Mouse (Mus musculus) kidney, postnatal 0 days (tissue): ENCODE results near the gene Trappc2. TPM values are rescaled to one million over a fixed set of nuclear protein-coding genes. Genes with fewer than 3 reads are reported as not detected.

ENCODE experiments used
- ATAC-seq: fragments of 200-750 bp; cut with Nextera tagmentation; replicated peaks from 2 replicates; pipeline ENCODE4 v1.8.0; 2017; ENCODE audit warnings: low read depth, moderate number of reproducible peaks, moderate TSS enrichment, moderate library complexity; ENCODE audit not compliant: low FRiP score
- DNase-seq: peaks from one replicate; pipeline ENCODE4 v3.0.0-alpha.2; 2016; ENCODE audit warnings: low spot score
- H3K27ac ChIP-seq: fragments of 300-500 bp; sonication (generic); 2 replicates; pipeline ENCODE4 v1.5.1; 2014; ENCODE audit warnings: mild to moderate bottlenecking
- H3K27me3 ChIP-seq: fragments of 300-500 bp; sonication (generic); 2 replicates; pipeline ENCODE4 v1.6.1; 2014; ENCODE audit warnings: low read length, mixed read lengths; ENCODE audit not compliant: insufficient read depth
- H3K36me3 ChIP-seq: fragments of 300-500 bp; sonication (generic); 2 replicates; pipeline ENCODE4 v1.6.1; 2014; ENCODE audit warnings: low read length, mixed read lengths; ENCODE audit not compliant: insufficient read depth
- H3K4me1 ChIP-seq: fragments of 300-500 bp; sonication (generic); replicated peaks from 2 replicates; pipeline ENCODE4 v1.6.1; 2014; ENCODE audit warnings: antibody characterized with exemption, low read length, mixed read lengths; ENCODE audit not compliant: insufficient read depth
- H3K4me2 ChIP-seq: fragments of 300-500 bp; sonication (generic); 2 replicates; pipeline ENCODE4 v1.6.1; 2014; ENCODE audit warnings: mild to moderate bottlenecking, low read length, moderate library complexity, mixed read lengths
- H3K4me3 ChIP-seq: fragments of 300-500 bp; sonication (generic); replicated peaks from 2 replicates; pipeline ENCODE4 v1.5.1; 2014; ENCODE audit warnings: low read depth, low read length
- H3K9ac ChIP-seq: fragments of 300-500 bp; sonication (generic); 2 replicates; pipeline ENCODE4 v1.6.1; 2014; ENCODE audit warnings: low read depth, low read length
- H3K9me3 ChIP-seq: fragments of 300-500 bp; sonication (generic); replicated peaks from 2 replicates; pipeline ENCODE4 v1.6.1; 2016; ENCODE audit warnings: low read length, inconsistent platforms, mixed read lengths
- CTCF ChIP-seq: IDR thresholded peaks from 2 replicates; pipeline ENCODE4 v1.5.1; 2016; ENCODE audit warnings: antibody characterized with exemption, low read depth, mild to moderate bottlenecking, moderate library complexity
- WGBS: fragments of 180-500 bp; shearing (Covaris S2); extraction: QIAGEN DNeasy Blood & Tissue Kit; methylation state at CpG from one replicate; pipeline ENCODE4 v1.1.7; 2014; 5-methylcytosine and 5-hydroxymethylcytosine counted together
- polyA plus RNA-seq: library from polyadenylated mRNA; unstranded; fragments of >200 nt; fragmentation: Nextera tagmentation; extraction: Ambion mirVana; gene quantifications from 2 replicates; pipeline ENCODE4 v1.2.1, GENCODE M21; 2015

The Trappc2 gene
- polyA plus RNA-seq, 1 experiment from 2014 or later = 30.1 TPM

DNA sequence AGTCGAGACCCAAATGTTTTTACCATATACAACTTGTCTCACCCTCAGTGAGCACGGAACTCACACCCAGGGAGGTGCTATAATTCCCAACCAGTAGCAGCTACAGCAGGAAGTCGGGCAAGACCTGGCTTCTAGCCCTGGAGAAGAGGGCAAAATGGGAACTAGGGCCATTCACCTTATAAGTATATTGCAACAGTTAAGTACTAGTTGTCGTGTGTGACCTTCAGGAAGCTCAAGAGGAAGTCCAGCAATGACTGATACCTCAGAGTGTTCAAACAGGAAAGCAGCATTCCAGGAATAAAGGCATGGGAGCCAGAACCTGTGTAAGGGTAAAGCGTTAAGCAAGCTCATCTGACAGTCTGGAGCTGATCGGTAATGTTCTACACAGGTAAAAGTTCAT, 13.2 kb downstream of the Trappc2 start:
- H3K27ac ChIP-seq = no peak overlapping the region
- no peaks in the 10 kb centered on the region for H3K36me3 ChIP-seq
- H3K9ac ChIP-seq = no peak overlapping the region
- no peaks in the 10 kb centered on the region for H3K4me1 ChIP-seq
- TF ChIP-seq CTCF = no peak
- no peaks in the 10 kb centered on the region for H3K27me3 ChIP-seq
- no peaks in the 10 kb centered on the region for H3K9me3 ChIP-seq
- WGBS = 66% methylated on average over 6 of the region's 6 CpGs
- ATAC-seq = no peak
- H3K4me3 ChIP-seq = no peak overlapping the region
- no peak overlapping the region for H3K4me2 ChIP-seq
- no peak for DNase-seq

DNA sequence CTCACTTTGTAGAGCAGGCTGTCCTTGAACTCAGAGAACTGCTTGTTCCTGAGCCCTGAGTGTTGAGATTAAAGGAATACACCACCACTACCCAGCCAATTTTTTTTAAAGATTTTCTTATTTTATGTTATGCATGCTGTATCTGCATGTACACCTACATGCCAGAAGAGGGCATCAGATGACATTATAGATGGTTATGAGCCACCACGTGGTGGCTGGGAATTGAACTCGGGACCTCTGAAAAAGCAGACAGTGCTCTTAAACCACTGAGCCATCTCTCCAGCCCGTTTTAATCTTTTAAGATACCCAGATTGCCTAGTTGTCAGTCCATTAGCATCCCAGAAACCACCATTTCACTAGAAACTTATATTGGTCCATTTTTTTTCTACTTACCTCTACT, 14.0 kb downstream of the Trappc2 start:
- Histone ChIP-seq H3K27me3 (no peaks in the 10 kb centered on the region), H3K4me1 (no peaks in the 10 kb centered on the region), H3K36me3 (no peaks in the 10 kb centered on the region), H3K4me3 (no peak overlapping the region), H3K4me2 (no peak overlapping the region), H3K9ac (no peak overlapping the region), H3K9me3 (no peaks in the 10 kb centered on the region), H3K27ac (no peak overlapping the region)
- TF ChIP-seq CTCF = peak; percentile 18; the same call in 1 of the 2 replicates
- 82% methylated on average over 3 of the region's 3 CpGs for WGBS
- ATAC-seq (no peak), DNase-seq (no peak)

DNA sequence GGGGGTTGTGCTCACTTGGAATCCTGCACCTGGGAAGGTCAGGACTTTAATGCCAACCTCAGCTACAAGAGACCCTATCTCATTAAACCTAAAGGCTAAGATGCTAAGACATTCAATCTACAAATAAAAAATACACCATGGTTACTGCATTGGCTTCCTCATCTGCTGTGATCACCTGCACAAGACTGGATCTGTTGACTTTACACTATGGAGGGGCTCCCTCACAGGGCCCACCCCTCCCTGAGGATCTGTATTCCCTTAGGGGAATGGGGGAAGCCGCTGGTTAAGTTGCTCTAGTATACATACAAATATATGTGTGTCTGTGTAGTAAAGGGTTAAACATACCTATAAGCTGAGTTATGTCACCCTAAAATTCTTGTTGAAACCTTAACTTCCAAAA, 15.2 kb downstream of the Trappc2 start:
- 96% methylated on average over 1 of the region's 1 CpGs for WGBS
- Histone ChIP-seq H3K27me3 (no peaks in the 10 kb centered on the region), H3K36me3 (no peaks in the 10 kb centered on the region), H3K4me2 (no peak overlapping the region), H3K4me3 (no peak overlapping the region), H3K9me3 (no peaks in the 10 kb centered on the region), H3K27ac (no peak overlapping the region), H3K9ac (no peak overlapping the region), H3K4me1 (no peaks in the 10 kb centered on the region)
- ATAC-seq (no peak), DNase-seq (no peak)
- TF ChIP-seq CTCF = no peak

DNA sequence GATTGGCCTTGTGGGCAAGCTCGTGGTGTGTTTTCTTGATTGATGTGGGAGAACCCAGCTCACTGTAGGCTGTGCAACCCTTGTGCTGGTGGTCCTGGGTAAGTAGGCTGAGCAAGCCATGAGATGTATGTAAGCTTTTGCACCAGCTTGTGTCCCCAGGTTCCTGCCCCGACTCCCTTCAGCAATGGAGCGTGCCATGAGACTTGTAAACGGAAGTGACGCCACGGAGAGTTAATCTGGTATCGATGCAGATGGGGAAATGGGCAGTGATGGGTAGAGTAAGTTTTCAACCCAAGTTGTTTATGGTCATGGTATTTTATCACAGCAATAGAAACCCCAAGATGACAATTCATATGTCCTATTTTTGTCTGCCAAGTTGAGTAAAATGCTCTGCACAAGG, 27.9 kb downstream of the Trappc2 start:
- no peak overlapping the region for H3K4me2 ChIP-seq
- H3K9ac ChIP-seq = no peak overlapping the region
- no peak for ATAC-seq
- no peaks in the 10 kb centered on the region for H3K36me3 ChIP-seq
- no peaks in the 10 kb centered on the region for H3K4me1 ChIP-seq
- no peak for TF ChIP-seq CTCF
- no peaks in the 10 kb centered on the region for H3K9me3 ChIP-seq
- H3K27ac ChIP-seq = no peak overlapping the region
- H3K27me3 ChIP-seq = no peaks in the 10 kb centered on the region
- WGBS = 88% methylated on average over 7 of the region's 7 CpGs
- no peak overlapping the region for H3K4me3 ChIP-seq
- DNase-seq = no peak

DNA sequence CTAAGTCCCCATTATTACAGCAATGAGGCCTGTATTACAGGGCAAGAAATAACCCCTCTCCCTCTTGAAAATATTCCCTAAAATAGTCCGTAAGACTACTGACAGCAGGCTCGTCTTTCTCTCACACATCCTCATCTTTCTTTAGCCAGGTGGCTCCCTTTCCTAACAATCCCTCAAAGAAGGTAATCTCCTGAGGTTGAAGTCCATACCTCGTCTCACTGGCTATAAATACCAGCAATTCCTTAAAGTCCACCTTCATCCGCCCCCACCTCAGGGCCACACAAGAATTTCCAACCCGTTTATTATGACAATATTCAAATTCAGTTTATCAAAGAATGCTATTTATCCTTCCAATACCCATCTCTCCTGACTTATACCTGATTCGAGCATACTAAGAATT, 32.2 kb downstream of the Trappc2 start:
- no peak overlapping the region for H3K4me3 ChIP-seq
- ATAC-seq (no peak), DNase-seq (no peak)
- H3K4me1 ChIP-seq = no peaks in the 10 kb centered on the region
- H3K27me3 ChIP-seq = no peaks in the 10 kb centered on the region
- no peak overlapping the region for H3K4me2 ChIP-seq
- no peak overlapping the region for H3K9ac ChIP-seq
- 75% methylated on average over 6 of the region's 6 CpGs for WGBS
- no peaks in the 10 kb centered on the region for H3K36me3 ChIP-seq
- no peak overlapping the region for H3K27ac ChIP-seq
- no peak for TF ChIP-seq CTCF
- no peaks in the 10 kb centered on the region for H3K9me3 ChIP-seq

DNA sequence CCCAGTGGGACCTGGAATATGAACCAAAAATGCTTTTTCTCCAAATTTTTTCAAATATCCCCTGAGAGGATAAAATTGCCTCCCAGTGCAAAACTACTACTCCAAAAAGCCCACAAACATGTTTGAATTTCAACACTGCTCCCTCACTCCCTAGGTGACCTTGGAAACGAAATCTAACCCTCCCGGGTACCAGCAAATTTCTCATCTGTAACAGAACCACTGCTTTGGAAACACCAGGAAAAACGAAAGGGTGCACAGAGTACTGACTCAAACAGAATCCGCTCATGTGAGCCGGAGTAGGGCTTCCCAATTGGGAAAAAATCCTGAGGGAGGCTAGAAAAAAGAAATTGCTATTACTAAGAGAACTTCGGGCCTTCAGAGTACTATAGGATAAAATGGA, 37.0 kb downstream of the Trappc2 start:
- no peak overlapping the region for H3K9ac ChIP-seq
- ATAC-seq = no peak
- no peak overlapping the region for H3K27ac ChIP-seq

More for the DNA sequence above, 37.0 kb downstream of the Trappc2 start:
- Histone ChIP-seq H3K4me3 (0 out of 2 replicates have a peak overlapping the region, but pooled peaks have one; percentile 2), H3K27me3 (no peaks in the 10 kb centered on the region), H3K4me2 (peak overlapping the region; percentile 61), H3K36me3 (no peaks in the 10 kb centered on the region), H3K9me3 (no peaks in the 10 kb centered on the region), H3K4me1 (no peaks in the 10 kb centered on the region)
- DNase-seq = peak; percentile 8
- 48% methylated on average over 6 of the region's 6 CpGs for WGBS
- TF ChIP-seq CTCF = no peak
